Mouse (Mus musculus) ES-E14 (cell line): ENCODE measurements around the gene Gm10190.

Experiments
- CHD2 ChIP-seq: IDR thresholded peaks from 2 replicates; pipeline ENCODE4 v1.6.1; 2014; ENCODE audit warnings: mild to moderate bottlenecking, low read depth, low read length, inconsistent platforms
- HCFC1 ChIP-seq: IDR thresholded peaks from 2 replicates; pipeline ENCODE4 v1.6.1; 2012; ENCODE audit warnings: low read length, inconsistent platforms, borderline replicate concordance; ENCODE audit not compliant: insufficient read depth
- ZC3H11A ChIP-seq: IDR thresholded peaks from 2 replicates; pipeline ENCODE4 v1.6.1; 2012; ENCODE audit warnings: low read depth, mild to moderate bottlenecking, inconsistent platforms, low read length, borderline replicate concordance
- ZNF384 ChIP-seq: IDR thresholded peaks from 2 replicates; pipeline ENCODE4 v1.6.1; 2012; ENCODE audit warnings: low read depth, low read length, inconsistent platforms

DNA sequence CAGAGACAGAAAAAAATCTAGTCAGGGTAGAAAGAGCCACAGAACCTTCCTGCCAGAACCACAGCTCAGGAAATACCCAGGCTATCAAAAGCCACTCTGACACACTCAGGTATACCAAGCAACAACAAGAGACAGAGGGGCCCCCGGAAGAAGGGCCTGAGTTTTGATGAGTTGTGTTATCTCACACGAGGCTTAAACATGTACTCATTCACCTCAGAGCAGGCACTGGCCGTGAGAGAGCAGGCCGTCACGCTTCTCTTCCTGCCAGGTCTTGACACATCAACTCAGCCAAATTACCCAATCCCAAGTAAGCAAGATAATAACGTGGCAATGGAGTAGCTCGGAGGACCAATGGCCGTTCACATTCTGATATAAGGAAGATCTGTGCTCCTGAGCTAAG, 49.7 kb downstream of the Gm10190 start:
- TF ChIP-seq HCFC1 (no peak), ZC3H11A (no peak), ZNF384 (no peak), CHD2 (no peak)
